Mouse (Mus musculus) heart, adult 18-20 months (tissue): ENCODE results near the gene Tdrd12. TPM values are rescaled to one million over a fixed set of nuclear protein-coding genes. Genes with fewer than 3 reads are reported as not detected.
A peak's percentile ranks its signal among the peaks of the same experiment; 100 is the strongest.
"Not testable (repeated sequence)": the region's sequence is repeated elsewhere in the genome, so short reads cannot be mapped to it uniquely, and the experiment has no call there.

Experiments used
- DNase-seq, 2 experiments: peaks; one replicate each; pipeline ENCODE4 v3.0.0; 2021 to 2022; ENCODE audit warnings: mixed read lengths in 1 of 2
- long read RNA-seq, 2 experiments: library from polyadenylated mRNA; stranded (forward); transcript quantifications; one replicate each; pipeline ENCODE4 v2.0.0; 2021
- total RNA-seq, 2 experiments: library from RNA; stranded (reverse); gene quantifications; 2 replicates each; pipeline ENCODE4 v1.2.3; 2021

Gene Tdrd12
- under 1 TPM in 1 of 2 experiments, not detected in 1; 0.07 TPM for total RNA-seq
- long read RNA-seq, experiment 1: 0 reads
- long read RNA-seq, experiment 2: 0 reads

GRCm38 (mm10) chr7:35537562-35537961 lies at the start of gene Tdrd12:
Gene Tdrd12 (minus strand): TSS chr7:35537745.
- DNase-seq: no peak

- no peak for DNase-seq
These were observed 49.4 kb upstream of the Tdrd12 start for GRCm38 (mm10) chr7:35586906-35587445.

- DNase-seq: peak; percentile 98 to 99
These were observed 48.7 kb upstream of the Tdrd12 start, which contains the start of gene Ankrd27 for GRCm38 (mm10) chr7:35586055-35586905. Gene Ankrd27 (plus strand): TSS chr7:35586244.

GRCm38 (mm10) chr7:35585191-35586054 lies 47.9 kb upstream of the Tdrd12 start, which contains the start of gene Rgs9bp:
Gene Rgs9bp (minus strand): TSS chr7:35585582.
- peak; percentile 54 to 55 for DNase-seq

GRCm38 (mm10) chr7:35584786-35585190 lies 47.2 kb upstream of the Tdrd12 start:
- peak; percentile 23 to 39 for DNase-seq

- no peak for DNase-seq
These were observed 46.7 kb upstream of the Tdrd12 start for GRCm38 (mm10) chr7:35584068-35584785.

- no peak for DNase-seq
These were observed 46.0 kb upstream of the Tdrd12 start for GRCm38 (mm10) chr7:35583476-35584025.

- no peak for DNase-seq
These were observed 45.2 kb upstream of the Tdrd12 start for GRCm38 (mm10) chr7:35582719-35583118.

- DNase-seq: peak; percentile 26 to 62
These were observed 42.3 kb upstream of the Tdrd12 start for GRCm38 (mm10) chr7:35579849-35580248.

GRCm38 (mm10) chr7:35570883-35571282 lies 33.3 kb upstream of the Tdrd12 start:
- DNase-seq: not testable (repeated sequence)

- DNase-seq: not testable (repeated sequence)
These were observed 32.2 kb upstream of the Tdrd12 start for GRCm38 (mm10) chr7:35569724-35570123.

GRCm38 (mm10) chr7:35565965-35566364 lies 28.4 kb upstream of the Tdrd12 start:
- DNase-seq: not testable (repeated sequence)

- not testable (repeated sequence) for DNase-seq
These were observed 27.3 kb upstream of the Tdrd12 start for GRCm38 (mm10) chr7:35564872-35565271.

- no peak for DNase-seq
These were observed 26.7 kb upstream of the Tdrd12 start for GRCm38 (mm10) chr7:35564067-35564865.

GRCm38 (mm10) chr7:35563071-35563470 lies 25.5 kb upstream of the Tdrd12 start:
- no peak for DNase-seq

GRCm38 (mm10) chr7:35559838-35560237 lies 22.3 kb upstream of the Tdrd12 start:
- DNase-seq: no peak

GRCm38 (mm10) chr7:35558681-35559080 lies 21.1 kb upstream of the Tdrd12 start:
- peak in 1 of 2 experiments; percentile 6 for DNase-seq

GRCm38 (mm10) chr7:35557577-35557976 lies 20.0 kb upstream of the Tdrd12 start:
- DNase-seq: no peak

- DNase-seq: no peak
These were observed 19.4 kb upstream of the Tdrd12 start for GRCm38 (mm10) chr7:35556905-35557304.

GRCm38 (mm10) chr7:35556205-35556603 lies 18.7 kb upstream of the Tdrd12 start, which contains the start of gene Nudt19:
Gene Nudt19 (minus strand): TSS chr7:35556304.
- no peak for DNase-seq
